ENCODE assay signal across 11 mouse cellular contexts in genomic region chr6:99564766-99565165, GRCm38 (mm10).
"Had no signal": no experiment of that assay in that cellular context is flagged by ENCODE, and none has a peak within 500 bp of the region (broad histone marks: within the 10 kb centered on the region; RNA-seq: fewer than 3 reads in every experiment).

No protein-coding gene starts in this region.

- DNase-seq: gastrocnemius, postnatal 14 days; gastrocnemius, postnatal 36 days; heart, adult 18-20 months; heart, postnatal 14 days; heart, postnatal 36 days; kidney, adult 18-20 months; kidney, adult 8-10 months; kidney, postnatal 10 days; kidney, postnatal 25 days; kidney, postnatal 4 days; liver had no signal
